Mouse (Mus musculus) right cerebral cortex, postnatal 36 days (tissue): Measurements from ENCODE around the gene Foxl2.

Experiments
- DNase-seq, 2 experiments: peaks; one replicate each; pipeline ENCODE4 v3.0.0; 2022; ENCODE audit warnings: low spot score in 2 of 2, mixed read lengths in 1 of 2

Foxl2 gene

GRCm38 (mm10) chr9:98961591-98962477 is 6.7 kb downstream of the Foxl2 start:
- DNase-seq: no peak

GRCm38 (mm10) chr9:98962478-98963142 is 7.5 kb downstream of the Foxl2 start:
- no peak for DNase-seq

- DNase-seq: no peak
Measured at GRCm38 (mm10) chr9:98963661-98964060, 8.6 kb downstream of the Foxl2 start.

GRCm38 (mm10) chr9:98965084-98965483 is 10.0 kb downstream of the Foxl2 start:
- no peak for DNase-seq

GRCm38 (mm10) chr9:98973101-98973521 is 18.0 kb downstream of the Foxl2 start:
- DNase-seq: no peak

GRCm38 (mm10) chr9:98973561-98973960 is 18.5 kb downstream of the Foxl2 start:
- no peak for DNase-seq

- no peak for DNase-seq
Measured at GRCm38 (mm10) chr9:98974898-98975297, 19.8 kb downstream of the Foxl2 start.

GRCm38 (mm10) chr9:98976081-98976480 is 21.0 kb downstream of the Foxl2 start:
- no peak for DNase-seq

- no peak for DNase-seq
Measured at GRCm38 (mm10) chr9:98976520-98976919, 21.4 kb downstream of the Foxl2 start.

- DNase-seq: peak; percentile 67 to 74
Measured at GRCm38 (mm10) chr9:98979431-98980416, 24.6 kb downstream of the Foxl2 start.

- DNase-seq: peak; percentile 100
Measured at GRCm38 (mm10) chr9:98985800-98986475, 30.9 kb downstream of the Foxl2 start, which contains the start of gene Faim. TSS of gene Faim (plus strand) at chr9:98986373.

- DNase-seq: peak; percentile 19 to 27
Measured at GRCm38 (mm10) chr9:98986476-98987096, 31.5 kb downstream of the Foxl2 start.

GRCm38 (mm10) chr9:98987131-98987530 is 32.0 kb downstream of the Foxl2 start:
- DNase-seq: no peak

- DNase-seq: no peak
Measured at GRCm38 (mm10) chr9:98994103-98994502, 39.0 kb downstream of the Foxl2 start.

GRCm38 (mm10) chr9:98999881-99000339 is 44.8 kb downstream of the Foxl2 start:
- DNase-seq: peak; percentile 24 to 39

GRCm38 (mm10) chr9:99001326-99001725 is 46.2 kb downstream of the Foxl2 start:
- no peak for DNase-seq
